In the genomic region with DNA sequence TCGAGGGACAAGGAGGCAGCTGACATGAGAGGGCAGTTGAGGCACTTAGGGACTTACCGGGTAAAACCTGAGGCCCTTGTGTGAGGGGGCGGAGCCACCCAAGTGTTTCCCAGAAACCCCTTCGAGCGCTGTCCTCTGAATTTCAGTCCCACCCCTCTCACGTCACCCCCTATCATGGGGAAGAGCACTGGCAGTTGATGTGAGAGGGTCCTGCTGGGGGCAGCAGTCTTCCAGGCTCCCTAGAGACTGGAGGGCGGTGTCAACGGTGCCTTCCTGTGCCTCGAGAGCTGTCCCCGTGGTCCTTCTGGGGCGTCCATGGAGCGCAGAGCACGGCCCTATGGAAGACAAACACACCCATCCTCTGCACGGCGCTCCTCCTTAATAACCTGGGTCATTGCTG, we compare ENCODE assay signal across 8 mouse cellular contexts. TPM values are rescaled to one million over a fixed set of nuclear protein-coding genes. Genes with fewer than 3 reads are reported as not detected.
DNase-seq lines count a peak whose midpoint lies in the region; ATAC-seq and TF ChIP-seq lines count a peak whose summit lies in the region.

No protein-coding gene starts in this region.

- TF ChIP-seq CTCF in forebrain, postnatal 0 days (IDR thresholded peaks at IDR 0.05; ENCODE audit: low read depth) = peak; percentile 44; the same call in 1 of the 2 replicates
- TF ChIP-seq CTCF in midbrain, postnatal 0 days (IDR thresholded peaks at IDR 0.05) = no peak; the same call in 1 of the 2 replicates

- H3K9ac ChIP-seq in forebrain, postnatal 0 days = peak overlapping the region; percentile 59
- peak overlapping the region; percentile 53 for H3K9ac ChIP-seq in limb, embryonic 13.5 days
- H3K9ac ChIP-seq in midbrain, postnatal 0 days (replicated peaks; ENCODE audit: low read length, poor library complexity, severe bottlenecking) = peak overlapping the region; percentile 48

- peak overlapping the region; percentile 81 for H3K27ac ChIP-seq in forebrain, postnatal 0 days (ENCODE audit: low read depth, low read length)
- H3K27ac ChIP-seq in limb, embryonic 13.5 days = no peak overlapping the region
- H3K27ac ChIP-seq in midbrain, postnatal 0 days (ENCODE audit: low read depth, low read length) = peak overlapping the region; percentile 65

- H3K4me2 ChIP-seq in forebrain, postnatal 0 days (ENCODE audit: low read depth) = peak overlapping the region; percentile 80
- peak overlapping the region; percentile 80 for H3K4me2 ChIP-seq in limb, embryonic 13.5 days (replicated peaks)
- H3K4me2 ChIP-seq in midbrain, postnatal 0 days (ENCODE audit: low read depth, low read length, poor library complexity, severe bottlenecking) = peak overlapping the region; percentile 61

- no peaks in the 10 kb centered on the region for H3K9me3 ChIP-seq in forebrain, postnatal 0 days (ENCODE audit: low read length)
- H3K9me3 ChIP-seq in limb, embryonic 13.5 days = no peaks in the 10 kb centered on the region
- H3K9me3 ChIP-seq in midbrain, postnatal 0 days (ENCODE audit: low read length) = no peaks in the 10 kb centered on the region

- 2% methylated on average over 15 of the region's 15 CpGs for WGBS in forebrain, postnatal 0 days
- under 1% methylated on average over 15 of the region's 15 CpGs for WGBS in limb, embryonic 13.5 days
- WGBS in midbrain, postnatal 0 days = 1% methylated on average over 15 of the region's 15 CpGs

- H3K27me3 ChIP-seq in forebrain, postnatal 0 days (ENCODE audit: insufficient read depth, low read length) = no peaks in the 10 kb centered on the region
- H3K27me3 ChIP-seq in limb, embryonic 13.5 days = peaks cover 51% of the 10 kb centered on the region
- no peaks in the 10 kb centered on the region for H3K27me3 ChIP-seq in midbrain, postnatal 0 days (ENCODE audit: insufficient read depth, low read length)

- peaks cover 15% of the 10 kb centered on the region for H3K4me1 ChIP-seq in forebrain, postnatal 0 days (ENCODE audit: insufficient read depth)
- H3K4me1 ChIP-seq in limb, embryonic 13.5 days = peaks cover 49% of the 10 kb centered on the region
- peaks cover 11% of the 10 kb centered on the region; the same call in 1 of the 2 replicates for H3K4me1 ChIP-seq in midbrain, postnatal 0 days (ENCODE audit: insufficient read depth, low read length)

- DNase-seq in heart, adult 11 months = peak; percentile 95
- no peak for DNase-seq in heart, adult 8-10 months (ENCODE audit: low spot score)
- DNase-seq in T-cell, adult 2 months (ENCODE audit: low spot score) = peak; percentile 32
- DNase-seq in forebrain, postnatal 0 days = peak; percentile 89
- DNase-seq in midbrain, postnatal 0 days (ENCODE audit: low spot score) = peak; percentile 90
- DNase-seq in layer of hippocampus, adult 8-10 months (ENCODE audit: low spot score in 2 of 2) = no peak
- DNase-seq in spleen, postnatal 10 days (ENCODE audit: low spot score in 2 of 2) = no peak

- peak; percentile 87 for ATAC-seq in forebrain, postnatal 0 days
- no peak for ATAC-seq in limb, embryonic 13.5 days (ENCODE audit: low FRiP score, low read depth)
- peak; percentile 77 for ATAC-seq in midbrain, postnatal 0 days (ENCODE audit: low FRiP score)

- H3K36me3 ChIP-seq in forebrain, postnatal 0 days (ENCODE audit: insufficient read depth) = no peaks in the 10 kb centered on the region
- H3K36me3 ChIP-seq in limb, embryonic 13.5 days = no peaks in the 10 kb centered on the region
- H3K36me3 ChIP-seq in midbrain, postnatal 0 days (ENCODE audit: insufficient read depth, low read length) = no peaks in the 10 kb centered on the region

- peak overlapping the region; percentile 38 for H3K4me3 ChIP-seq in forebrain, postnatal 0 days (ENCODE audit: low read depth, low read length)
- H3K4me3 ChIP-seq in limb, embryonic 13.5 days = peak overlapping the region; percentile 44
- peak overlapping the region; percentile 32 for H3K4me3 ChIP-seq in midbrain, postnatal 0 days (ENCODE audit: low read depth, low read length)

RNA-seq across cellular contexts. Expression of a gene that starts 12.4 kb away (rescaled TPM):
- total RNA-seq in heart, adult 8-10 months (2022) = under 1 TPM in 3 of 4 experiments, not detected in 1; 0.09 to 0.69 (median 0.27) TPM
- total RNA-seq in forebrain, postnatal 0 days (2014; rRNA removed) = 140 and 146 TPM in 2 replicates
- polyA plus RNA-seq in forebrain, postnatal 0 days (2015; fragmentation: Nextera tagmentation; extraction: Ambion mirVana) = 99.1 and 133 TPM in 2 replicates
- polyA plus RNA-seq in limb, embryonic 13.5 days (2015; fragmentation: Nextera tagmentation; extraction: Ambion mirVana) = 0.57 and 0.59 TPM in 2 replicates
- 248 and 284 TPM in 2 replicates for total RNA-seq in midbrain, postnatal 0 days (2014; rRNA removed)
- polyA plus RNA-seq in midbrain, postnatal 0 days (2015; fragmentation: Nextera tagmentation; extraction: Ambion mirVana) = 180 and 212 TPM in 2 replicates
- total RNA-seq in layer of hippocampus, adult 8-10 months (2022) = 100 to 1,000 TPM; 257 to 304 (median 278) TPM

RNA-seq across cellular contexts. Expression of a gene that starts 16.8 kb away (rescaled TPM):
- 10 to 100 TPM; 10.1 to 25.1 (median 18.9) TPM for total RNA-seq in heart, adult 8-10 months (2022)
- total RNA-seq in forebrain, postnatal 0 days (2014; rRNA removed) = 32.4 and 39.2 TPM in 2 replicates
- polyA plus RNA-seq in forebrain, postnatal 0 days (2015; fragmentation: Nextera tagmentation; extraction: Ambion mirVana) = 14.5 and 17.9 TPM in 2 replicates
- polyA plus RNA-seq in limb, embryonic 13.5 days (2015; fragmentation: Nextera tagmentation; extraction: Ambion mirVana) = 30.5 and 32.8 TPM in 2 replicates
- total RNA-seq in midbrain, postnatal 0 days (2014; rRNA removed) = 22.4 and 37.1 TPM in 2 replicates
- 8.2 and 8.8 TPM in 2 replicates for polyA plus RNA-seq in midbrain, postnatal 0 days (2015; fragmentation: Nextera tagmentation; extraction: Ambion mirVana)
- 1 to 10 TPM; 4.9 to 6.5 (median 5.5) TPM for total RNA-seq in layer of hippocampus, adult 8-10 months (2022)

RNA-seq across cellular contexts. Expression of a gene that starts 39.2 kb away (rescaled TPM):
- total RNA-seq in heart, adult 8-10 months (2022) = not detected
- 16.8 and 17.4 TPM in 2 replicates for total RNA-seq in forebrain, postnatal 0 days (2014; rRNA removed)
- polyA plus RNA-seq in forebrain, postnatal 0 days (2015; fragmentation: Nextera tagmentation; extraction: Ambion mirVana) = 24.7 and 28.1 TPM in 2 replicates
- 518 and 520 TPM in 2 replicates for polyA plus RNA-seq in limb, embryonic 13.5 days (2015; fragmentation: Nextera tagmentation; extraction: Ambion mirVana)
- 19.2 and 27.1 TPM in 2 replicates for total RNA-seq in midbrain, postnatal 0 days (2014; rRNA removed)
- polyA plus RNA-seq in midbrain, postnatal 0 days (2015; fragmentation: Nextera tagmentation; extraction: Ambion mirVana) = 49.0 and 50.8 TPM in 2 replicates
- 1 to 10 TPM; 3.9 to 5.9 (median 4.7) TPM for total RNA-seq in layer of hippocampus, adult 8-10 months (2022)

RNA-seq across cellular contexts. Expression of a gene that starts 39.8 kb away (rescaled TPM):
- total RNA-seq in heart, adult 8-10 months (2022) = not detected
- 0.38 and 0.92 TPM in 2 replicates for total RNA-seq in forebrain, postnatal 0 days (2014; rRNA removed)
- polyA plus RNA-seq in forebrain, postnatal 0 days (2015; fragmentation: Nextera tagmentation; extraction: Ambion mirVana) = 0.31 and 0.69 TPM in 2 replicates
- polyA plus RNA-seq in limb, embryonic 13.5 days (2015; fragmentation: Nextera tagmentation; extraction: Ambion mirVana) = 0.23 TPM in 1 of 2 replicates, not detected in the other
- total RNA-seq in midbrain, postnatal 0 days (2014; rRNA removed) = 2.4 and 3.0 TPM in 2 replicates
- 0.83 and 0.85 TPM in 2 replicates for polyA plus RNA-seq in midbrain, postnatal 0 days (2015; fragmentation: Nextera tagmentation; extraction: Ambion mirVana)
- total RNA-seq in layer of hippocampus, adult 8-10 months (2022) = 10 to 100 TPM; 26.0 to 34.3 (median 29.3) TPM

RNA-seq across cellular contexts. Expression of a gene that starts 55.3 kb away (rescaled TPM):
- 10 to 100 TPM in 3 of 4 experiments, 1 to 10 TPM in 1; 9.8 to 11.7 (median 10.8) TPM for total RNA-seq in heart, adult 8-10 months (2022)
- 9.8 and 10.6 TPM in 2 replicates for total RNA-seq in forebrain, postnatal 0 days (2014; rRNA removed)
- 34.6 and 35.5 TPM in 2 replicates for polyA plus RNA-seq in forebrain, postnatal 0 days (2015; fragmentation: Nextera tagmentation; extraction: Ambion mirVana)
- polyA plus RNA-seq in limb, embryonic 13.5 days (2015; fragmentation: Nextera tagmentation; extraction: Ambion mirVana) = 33.0 and 33.9 TPM in 2 replicates
- total RNA-seq in midbrain, postnatal 0 days (2014; rRNA removed) = 7.8 and 18.5 TPM in 2 replicates
- polyA plus RNA-seq in midbrain, postnatal 0 days (2015; fragmentation: Nextera tagmentation; extraction: Ambion mirVana) = 32.3 and 35.7 TPM in 2 replicates
- total RNA-seq in layer of hippocampus, adult 8-10 months (2022) = 10 to 100 TPM; 14.0 to 19.9 (median 16.1) TPM

Comparison
In these comparisons a context has a peak if more than half of its experiments do, and no peak if none do; other contexts are left out.
1. DNase-seq: peak in heart, adult 11 months (single experiment), T-cell, adult 2 months (single experiment), forebrain, postnatal 0 days (single experiment) and midbrain, postnatal 0 days (single experiment); none in heart, adult 8-10 months (single experiment), layer of hippocampus, adult 8-10 months (0 of 2) and spleen, postnatal 10 days (0 of 2).
2. RNA of a gene that starts 12.4 kb away (total RNA-seq): 248 to 284 TPM in midbrain, postnatal 0 days, 257 to 304 TPM in layer of hippocampus, adult 8-10 months and 140 to 146 TPM in forebrain, postnatal 0 days; 0.09 to 0.69 TPM in heart, adult 8-10 months; every median in the first group is over 10 times any median in the second.
3. RNA of a gene that starts 39.2 kb away (total RNA-seq): 19.2 to 27.1 TPM in midbrain, postnatal 0 days, 16.8 to 17.4 TPM in forebrain, postnatal 0 days and 3.9 to 5.9 TPM in layer of hippocampus, adult 8-10 months; not detected in heart, adult 8-10 months; every median in the first group is over 4 times any median in the second.
4. Peak in every context shown above with its lines, with median percentiles within 50 percentile points of each other: H3K4me2 ChIP-seq, H3K4me3 ChIP-seq and H3K9ac ChIP-seq.